Mouse (Mus musculus): ENCODE results near the gene Tarbp2. TPM values are rescaled to one million over a fixed set of nuclear protein-coding genes. Genes with fewer than 3 reads are reported as not detected.
A peak's percentile ranks its signal among the peaks of the same experiment; 100 is the strongest.

The Tarbp2 gene
- total RNA-seq, 2 experiments from 2014 or later, result 40.8 to 42.5 TPM

DNA sequence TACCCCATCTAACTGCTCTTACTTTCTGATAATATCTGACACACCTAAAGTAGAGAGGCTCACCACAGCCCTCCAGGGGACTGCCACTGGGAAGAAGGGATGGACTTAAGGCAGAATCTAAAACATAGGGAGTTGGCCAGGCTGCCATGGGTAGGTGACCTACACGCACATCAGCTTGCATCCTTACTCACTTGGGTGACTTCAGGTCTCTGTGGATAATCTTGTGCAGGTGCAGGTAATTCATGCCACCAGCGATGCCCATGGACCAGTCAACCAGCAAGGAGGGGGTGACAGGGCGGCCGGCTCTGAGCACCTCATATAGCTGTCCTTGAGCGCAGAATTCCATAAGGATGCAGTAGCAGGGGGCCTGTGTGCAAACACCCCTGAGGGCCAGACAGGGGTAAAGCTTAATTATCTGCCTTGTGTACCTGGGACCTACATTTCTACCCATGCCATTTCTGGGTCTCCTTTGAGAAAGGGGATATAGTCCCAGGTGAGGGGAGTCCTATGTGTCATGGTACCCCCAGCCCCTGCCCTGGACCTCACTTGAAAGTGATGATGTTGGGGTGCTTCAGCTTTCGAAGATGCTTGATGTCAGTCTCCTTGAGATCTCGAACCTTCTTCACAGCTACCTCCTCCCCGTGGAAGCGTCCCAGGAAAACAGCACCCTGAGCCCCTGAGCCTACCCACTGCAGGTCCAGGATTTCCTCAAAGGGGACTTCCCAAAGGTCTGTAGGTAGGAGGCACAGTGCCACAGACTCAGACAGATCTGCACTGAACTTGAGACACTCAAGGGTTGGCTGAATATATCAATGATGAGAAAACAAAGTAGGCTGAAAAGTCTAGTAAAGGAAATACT is 13.8 kb upstream of the Tarbp2 start:
- DNase-seq (ENCODE audit: extremely low spot score in 1 of 2, low spot score in 2 of 2), result no peak
- intact Hi-C loops (cut with DNase I), result no loop called here

DNA sequence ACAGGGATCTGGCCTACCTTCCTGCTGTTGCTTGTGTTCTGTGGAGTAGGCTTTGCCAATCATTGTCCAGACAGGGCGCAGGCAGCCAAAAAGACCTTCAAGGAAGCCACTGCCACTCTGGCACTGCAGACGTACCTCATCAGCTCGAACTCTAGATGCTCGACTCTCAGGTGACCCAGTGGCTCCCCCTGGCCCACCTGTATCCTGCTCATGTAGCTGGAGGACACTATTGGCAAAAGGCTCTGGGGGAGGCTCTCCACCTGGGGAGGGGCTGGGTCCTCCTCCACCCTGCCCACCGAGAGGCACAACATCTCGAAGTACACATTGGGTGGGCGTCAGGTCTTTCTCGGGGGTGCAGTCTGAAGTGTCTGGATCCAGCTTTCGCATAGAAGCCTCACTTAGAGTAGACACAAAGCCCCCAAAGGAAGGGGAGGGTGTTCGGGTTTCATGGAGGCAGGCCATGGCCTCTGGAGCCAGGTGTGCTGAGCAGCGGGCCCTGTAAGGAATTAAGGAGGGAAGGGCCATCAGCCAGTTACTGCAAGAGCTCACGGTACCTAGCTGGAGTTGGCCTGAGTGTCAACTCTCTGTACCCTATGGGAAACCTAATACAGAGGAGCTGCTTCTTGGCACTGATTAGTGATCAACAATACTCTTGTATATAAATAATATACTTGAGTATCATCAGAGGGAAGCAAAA is 12.8 kb upstream of the Tarbp2 start:
- intact Hi-C loops (cut with DNase I), result loop anchor here (5.0 kb wide), 1 partner anchor 33 kb away; the partner anchor contains the start of gene Pcbp2
- DNase-seq (ENCODE audit: extremely low spot score in 1 of 2, low spot score in 2 of 2), result no peak

DNA sequence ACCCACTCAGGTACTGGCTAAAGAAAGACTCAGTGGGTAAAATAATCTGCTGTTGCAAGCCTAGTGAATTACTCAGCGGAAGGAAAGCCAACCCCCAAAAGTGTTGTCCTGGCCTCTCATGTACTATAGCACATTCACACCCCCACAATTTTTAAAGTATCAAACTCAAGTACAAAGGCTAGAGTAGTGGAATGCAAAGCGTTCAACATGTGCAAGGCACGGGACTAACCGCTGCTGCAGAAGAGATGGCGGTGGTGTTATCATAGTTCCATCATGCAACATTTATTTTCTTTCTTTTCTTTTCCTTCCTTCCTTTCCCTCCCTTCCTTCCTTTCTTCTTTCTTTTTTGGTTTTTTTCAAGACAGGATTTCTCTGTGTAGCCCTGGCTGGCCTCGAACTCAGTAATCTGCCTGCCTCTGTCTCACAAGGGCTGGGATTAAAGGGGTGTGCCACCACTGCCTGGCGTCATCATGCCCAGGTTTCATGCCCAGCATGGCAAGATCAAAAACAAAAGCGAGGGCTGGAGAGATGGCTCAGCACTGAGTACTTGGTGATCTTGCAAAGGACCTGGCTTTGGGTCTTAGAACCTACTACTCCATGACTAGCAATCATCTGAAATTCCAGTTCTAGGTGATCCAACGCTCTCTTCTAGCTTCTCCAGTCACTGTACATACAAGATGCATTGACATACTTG is 12.1 kb upstream of the Tarbp2 start:
- no peak for DNase-seq (ENCODE audit: extremely low spot score in 1 of 2, low spot score in 2 of 2)
- intact Hi-C loops (cut with DNase I), result loop anchor here (5.0 kb wide), 1 partner anchor 34 kb away; the partner anchor contains the start of gene Pcbp2

DNA sequence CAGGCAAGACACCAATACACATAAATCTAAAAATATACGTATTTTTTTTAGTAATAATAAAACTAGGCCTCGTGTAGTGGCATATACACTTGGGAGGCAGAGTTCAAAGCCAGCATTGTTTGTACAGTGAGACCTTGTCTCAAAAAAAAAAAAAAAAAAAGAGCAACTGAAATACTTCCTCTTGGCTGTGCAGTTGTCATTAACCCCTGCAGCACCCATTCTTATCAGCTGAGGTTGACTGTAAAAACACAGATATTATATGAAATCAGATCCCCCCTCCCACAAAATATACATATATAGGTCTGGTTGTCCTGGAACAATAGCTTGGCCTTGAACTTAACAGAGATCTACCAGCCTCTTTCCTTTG is 11.5 kb upstream of the Tarbp2 start:
- intact Hi-C loops (cut with DNase I), result loop anchor here (5.0 kb wide), 1 partner anchor 34 kb away; the partner anchor contains the start of gene Pcbp2

DNA sequence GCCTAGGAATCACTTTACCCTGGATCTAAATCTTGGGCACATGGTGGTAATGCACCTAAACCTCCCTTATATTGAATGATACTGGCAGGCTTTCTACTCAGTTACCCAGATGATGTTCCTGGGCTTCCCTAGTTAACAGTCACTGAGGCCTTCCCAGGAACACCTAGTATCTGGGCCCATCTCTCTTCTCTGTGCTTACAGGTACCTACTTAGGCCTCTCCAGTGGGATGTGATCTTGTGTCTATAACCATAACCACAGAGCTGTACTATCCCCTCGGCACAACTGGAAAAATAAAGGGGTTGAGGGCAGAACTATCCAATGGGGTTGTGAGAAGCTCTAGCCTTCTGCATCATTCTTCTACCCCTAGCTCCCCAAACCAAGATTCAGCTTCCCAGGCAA is 11.1 kb upstream of the Tarbp2 start:
- no peak for DNase-seq (ENCODE audit: extremely low spot score in 1 of 2, low spot score in 2 of 2)
- intact Hi-C loops (cut with DNase I), result loop anchor here (5.0 kb wide), 1 partner anchor 35 kb away; the partner anchor contains the start of gene Pcbp2

More for the DNA sequence above, 11.5 kb upstream of the Tarbp2 start:
- DNase-seq (ENCODE audit: extremely low spot score in 1 of 2, low spot score in 2 of 2), result no peak

DNA sequence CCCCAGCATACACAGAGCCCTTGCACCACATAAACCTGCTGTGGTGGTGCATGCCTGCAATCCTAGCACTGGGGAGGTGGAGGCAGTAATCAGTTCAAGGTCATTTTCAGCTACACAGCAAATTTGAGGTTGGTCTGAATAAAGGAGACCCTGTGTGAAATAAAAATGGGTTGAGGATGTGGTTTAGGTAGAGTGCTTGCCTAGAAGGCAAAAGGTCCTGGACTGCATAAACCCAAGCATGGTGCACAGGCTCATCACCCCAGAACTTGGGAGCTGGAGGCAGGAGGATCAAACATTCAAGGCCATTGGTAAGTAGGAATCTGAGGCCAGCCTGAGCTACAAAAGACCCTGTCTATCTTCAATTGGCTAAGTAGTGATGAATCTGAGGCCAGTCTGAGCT is 10.4 kb upstream of the Tarbp2 start:
- DNase-seq (ENCODE audit: extremely low spot score in 1 of 2, low spot score in 2 of 2), result no peak
- intact Hi-C loops (cut with DNase I), result loop anchor here (5.0 kb wide), 1 partner anchor 35 kb away; the partner anchor contains the start of gene Pcbp2

DNA sequence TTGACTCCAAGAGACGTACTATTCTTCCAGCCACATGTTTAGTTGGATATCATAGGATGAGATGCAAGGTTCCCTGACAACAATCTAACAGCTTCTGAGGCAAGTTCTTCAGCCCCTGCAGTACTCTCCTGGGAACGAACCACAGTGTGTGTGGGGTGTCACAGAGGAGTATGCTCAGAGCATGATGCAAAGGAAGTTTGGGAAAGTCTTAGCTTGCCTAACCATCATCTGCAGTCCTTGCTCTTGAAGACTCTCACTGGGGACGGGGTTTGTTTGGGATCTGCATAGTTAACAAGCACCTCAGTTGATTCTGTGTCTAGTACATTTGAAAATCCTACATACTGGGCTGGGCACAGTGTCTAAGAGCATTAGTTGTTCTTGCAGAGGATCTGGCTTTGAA is 9.7 kb upstream of the Tarbp2 start:
- intact Hi-C loops (cut with DNase I), result loop anchor here (5.0 kb wide), 1 partner anchor 36 kb away; the partner anchor contains the start of gene Pcbp2
- DNase-seq (ENCODE audit: extremely low spot score in 1 of 2, low spot score in 2 of 2), result no peak

- intact Hi-C loops (cut with DNase I), result no loop called here
- no peak for DNase-seq (ENCODE audit: extremely low spot score in 1 of 2, low spot score in 2 of 2)
Observed at GRCm38 (mm10) chr15:102510110-102510509, 7.9 kb upstream of the Tarbp2 start.

- DNase-seq (ENCODE audit: extremely low spot score in 1 of 2, low spot score in 2 of 2), result peak; percentile 90 to 97
- intact Hi-C loops (cut with DNase I), result no loop called here
Observed at GRCm38 (mm10) chr15:102510590-102511284, 7.3 kb upstream of the Tarbp2 start.

DNA sequence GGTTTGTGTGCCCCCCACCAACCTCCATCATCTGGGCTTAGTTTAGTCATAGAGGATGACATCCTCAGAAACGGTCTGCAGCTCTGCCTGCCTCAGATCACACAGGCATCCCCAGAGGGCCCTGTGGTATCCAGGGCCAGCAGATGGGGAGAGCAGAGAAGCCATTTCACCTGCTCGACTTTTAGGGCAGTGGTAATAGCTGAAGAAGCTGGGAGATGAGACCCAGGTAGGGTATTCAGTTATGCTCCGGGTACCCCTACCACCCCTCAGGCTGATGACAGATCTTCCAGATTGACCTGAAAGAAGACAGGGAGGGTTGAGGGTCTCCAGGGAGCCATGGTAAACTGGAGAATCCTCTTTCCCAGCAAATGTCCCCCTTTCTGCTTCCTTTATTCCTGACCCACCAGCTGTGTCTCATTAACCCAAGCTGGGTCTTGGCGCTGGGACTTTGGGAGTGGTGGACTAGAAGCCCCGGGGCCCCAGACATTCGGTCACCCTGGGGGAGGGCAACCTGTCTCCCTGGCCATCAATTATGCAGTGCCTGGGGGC is 6.6 kb upstream of the Tarbp2 start:
- intact Hi-C loops (cut with DNase I), result no loop called here
- no peak for DNase-seq (ENCODE audit: extremely low spot score in 1 of 2, low spot score in 2 of 2)

DNA sequence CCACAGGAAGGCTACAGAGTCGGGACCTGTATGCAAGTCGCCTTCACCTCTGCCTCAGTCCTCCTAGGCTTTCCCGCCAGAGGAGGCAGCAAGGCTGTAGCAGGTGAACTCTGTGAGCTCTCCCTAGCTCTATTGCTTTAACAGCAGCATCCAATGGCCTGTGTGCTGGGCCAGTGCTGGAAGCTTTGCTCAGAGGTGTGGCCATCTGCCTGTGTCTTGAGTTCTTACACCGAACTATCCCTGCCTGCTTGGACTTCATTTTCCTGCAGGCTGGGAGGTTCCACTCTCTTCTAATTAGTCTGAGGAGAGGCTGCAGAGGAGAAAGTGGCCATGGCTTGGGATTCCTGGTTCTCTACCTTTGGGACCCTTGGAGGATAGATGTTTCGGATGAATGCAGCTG is 6.0 kb upstream of the Tarbp2 start:
- intact Hi-C loops (cut with DNase I), result no loop called here
- DNase-seq (ENCODE audit: extremely low spot score in 1 of 2, low spot score in 2 of 2), result no peak

- intact Hi-C loops (cut with DNase I), result no loop called here
Observed at GRCm38 (mm10) chr15:102512471-102512870, 5.5 kb upstream of the Tarbp2 start.

GRCm38 (mm10) chr15:102513004-102513403 is 5.0 kb upstream of the Tarbp2 start:
- intact Hi-C loops (cut with DNase I), result no loop called here
- no peak for DNase-seq (ENCODE audit: extremely low spot score in 1 of 2, low spot score in 2 of 2)

More at GRCm38 (mm10) chr15:102512471-102512870, 5.5 kb upstream of the Tarbp2 start:
- no peak for DNase-seq (ENCODE audit: extremely low spot score in 1 of 2, low spot score in 2 of 2)

DNA sequence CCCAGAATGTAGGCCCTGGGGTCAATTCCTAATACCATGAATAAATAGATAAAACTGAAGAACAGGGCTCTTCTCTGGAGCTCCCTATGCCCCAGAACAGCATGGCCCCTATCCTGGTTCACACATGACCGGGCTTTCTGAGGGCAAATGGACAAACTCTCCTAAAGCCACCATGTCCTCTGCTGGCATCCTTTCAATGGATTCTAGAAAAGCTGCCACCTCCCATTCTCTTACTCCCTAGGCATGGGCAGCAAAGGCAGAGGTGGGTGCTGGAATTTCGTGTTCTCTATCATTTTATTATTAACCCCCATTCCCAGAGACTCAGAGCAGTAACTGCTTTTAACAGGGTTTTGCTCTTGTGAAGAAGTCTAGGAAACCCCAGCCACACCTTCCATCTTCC is 2.7 kb upstream of the Tarbp2 start:
- intact Hi-C loops (cut with DNase I), result no loop called here
- no peak for DNase-seq (ENCODE audit: extremely low spot score in 1 of 2, low spot score in 2 of 2)

DNA sequence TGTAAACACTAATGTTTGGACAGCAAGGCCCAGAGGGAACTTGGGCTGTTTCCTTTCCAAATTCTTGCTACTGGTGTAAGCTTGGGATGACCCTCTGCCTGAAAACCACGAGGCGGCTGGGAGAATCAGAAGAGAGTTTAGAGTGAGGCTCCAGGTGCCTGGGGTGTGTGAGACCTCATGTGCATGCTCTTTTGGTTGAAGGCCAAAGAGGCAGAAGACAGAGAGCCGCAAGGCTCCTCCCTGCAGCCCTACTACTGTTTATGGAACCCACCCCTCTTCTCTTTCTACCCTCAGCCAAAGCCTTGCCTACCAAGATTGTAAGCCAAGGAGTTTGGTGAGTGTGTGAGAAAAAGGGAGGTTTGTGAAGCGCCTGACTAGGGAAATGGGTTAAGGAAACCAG is 2.2 kb upstream of the Tarbp2 start:
- intact Hi-C loops (cut with DNase I), result no loop called here

GRCm38 (mm10) chr15:102516293-102516692 is 1.7 kb upstream of the Tarbp2 start:
- peak in 1 of 2 experiments; percentile 55 for DNase-seq (ENCODE audit: extremely low spot score in 1 of 2, low spot score in 2 of 2)

More for the DNA sequence above, 2.2 kb upstream of the Tarbp2 start:
- no peak for DNase-seq (ENCODE audit: extremely low spot score in 1 of 2, low spot score in 2 of 2)

DNA sequence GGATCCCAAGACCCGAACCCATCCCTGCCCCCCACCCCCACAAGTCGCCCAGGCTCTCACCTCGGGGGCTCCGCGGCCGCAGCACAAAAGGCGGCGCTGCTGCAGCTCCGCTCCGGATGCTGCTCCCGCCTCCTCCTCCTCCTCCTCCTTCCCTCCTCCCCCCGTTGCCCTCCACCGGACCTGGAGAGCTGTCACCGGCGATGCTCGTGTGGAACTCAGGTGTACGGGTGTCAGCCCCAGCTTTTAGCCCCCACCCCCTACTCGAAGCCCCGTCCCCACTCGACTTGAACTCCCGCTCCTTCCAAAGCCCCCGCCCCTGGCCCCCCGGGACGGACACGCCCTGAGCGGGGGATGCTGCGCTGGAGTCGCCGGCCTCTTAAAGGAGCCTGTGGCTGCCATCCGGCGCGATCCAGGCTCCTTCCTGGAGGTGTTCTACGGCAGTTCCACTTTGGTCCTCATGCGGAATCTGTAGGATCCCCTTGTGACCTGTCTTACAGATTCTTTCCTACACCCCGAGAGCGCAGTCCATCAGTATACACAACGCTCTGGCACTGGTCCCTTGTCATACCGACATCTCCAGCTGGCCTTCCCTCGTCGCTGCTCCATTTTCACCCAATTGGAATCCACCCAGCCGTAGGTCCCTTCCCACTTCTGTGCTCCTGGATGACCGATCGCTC is 1.1 kb upstream of the Tarbp2 start, which contains the start of gene Map3k12:
Map3k12 (minus strand) TSS at position 337 of the 677 bp plus-strand sequence.
- intact Hi-C loops (cut with DNase I), result no loop called here
- DNase-seq (ENCODE audit: extremely low spot score in 1 of 2, low spot score in 2 of 2), result peak; percentile 69 to 88

More at GRCm38 (mm10) chr15:102516293-102516692, 1.7 kb upstream of the Tarbp2 start:
- intact Hi-C loops (cut with DNase I), result no loop called here

GRCm38 (mm10) chr15:102517631-102517975 is 389 bp upstream of the Tarbp2 start:
- no peak for DNase-seq (ENCODE audit: extremely low spot score in 1 of 2, low spot score in 2 of 2)
- intact Hi-C loops (cut with DNase I), result no loop called here

Data from left cerebral cortex, postnatal 10 days (tissue).